Mouse (Mus musculus): ENCODE data around the gene Ttll4. TPM values are rescaled to one million over a fixed set of nuclear protein-coding genes. Genes with fewer than 3 reads are reported as not detected.
A peak's percentile ranks its signal among the peaks of the same experiment; 100 is the strongest.

Gene Ttll4
- polyA plus RNA-seq, 1 experiment from 2014 or later: 27.1 TPM

DNA sequence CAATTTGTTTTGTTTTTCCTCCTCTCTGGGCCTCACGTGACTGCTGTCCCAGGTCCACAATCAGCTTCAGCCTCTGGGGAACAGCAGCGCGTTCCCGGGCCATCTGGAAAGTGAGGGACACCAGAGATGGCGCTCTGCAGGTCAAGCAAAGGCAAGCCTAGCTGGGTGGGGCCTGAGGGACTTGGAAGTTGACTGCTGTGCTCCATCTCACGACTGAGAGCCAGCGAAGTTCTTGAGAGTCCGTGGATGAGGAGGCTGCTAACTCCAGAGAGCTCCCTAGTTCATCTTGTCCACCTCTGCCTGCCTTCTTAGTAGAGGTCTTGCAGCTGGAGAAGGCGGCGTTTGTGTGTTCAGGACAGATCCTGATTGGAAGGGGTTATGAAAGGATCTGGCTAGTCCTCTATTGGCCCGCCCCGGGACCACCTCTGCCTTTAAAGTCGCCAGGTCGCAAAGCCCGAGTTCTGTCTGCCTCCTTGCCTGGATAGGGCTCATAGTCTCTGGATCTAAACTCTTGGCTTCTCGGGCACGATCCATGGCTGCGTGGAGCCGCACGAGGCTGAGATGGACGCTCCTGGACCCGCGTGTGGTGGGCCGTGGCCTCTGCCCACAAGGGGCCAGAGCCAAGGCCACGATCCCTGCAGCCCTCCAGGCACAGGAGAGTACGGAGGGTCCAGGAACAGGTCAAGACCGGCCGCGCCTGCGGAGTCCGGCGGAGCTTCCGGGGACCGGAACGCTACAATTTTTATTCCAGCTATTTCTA lies 51.7 kb downstream of the Ttll4 start, which contains the start of gene Cyp27a1:
Gene Cyp27a1, plus strand, starts transcription at position 476 of the 760 bp plus-strand sequence.
- ATAC-seq (ENCODE audit: low FRiP score): peak; percentile 56
- H3K9me3 ChIP-seq (replicated peaks): no peaks in the 10 kb centered on the region
- 2% methylated on average over 35 of the region's 35 CpGs for WGBS
- no peaks in the 10 kb centered on the region for H3K36me3 ChIP-seq
- H3K27ac ChIP-seq: no peak within 1 kb of the TSS
- H3K4me3 ChIP-seq: peak within 1 kb of the TSS; percentile 38
- H3K4me1 ChIP-seq: peaks cover 11% of the 10 kb centered on the region; the same call in 1 of the 2 replicates
- H3K9ac ChIP-seq: peak within 1 kb of the TSS; percentile 57
- H3K4me2 ChIP-seq (replicated peaks): peak within 1 kb of the TSS; percentile 73
- peaks cover 10% of the 10 kb centered on the region; the same call in 1 of the 2 replicates for H3K27me3 ChIP-seq

DNA sequence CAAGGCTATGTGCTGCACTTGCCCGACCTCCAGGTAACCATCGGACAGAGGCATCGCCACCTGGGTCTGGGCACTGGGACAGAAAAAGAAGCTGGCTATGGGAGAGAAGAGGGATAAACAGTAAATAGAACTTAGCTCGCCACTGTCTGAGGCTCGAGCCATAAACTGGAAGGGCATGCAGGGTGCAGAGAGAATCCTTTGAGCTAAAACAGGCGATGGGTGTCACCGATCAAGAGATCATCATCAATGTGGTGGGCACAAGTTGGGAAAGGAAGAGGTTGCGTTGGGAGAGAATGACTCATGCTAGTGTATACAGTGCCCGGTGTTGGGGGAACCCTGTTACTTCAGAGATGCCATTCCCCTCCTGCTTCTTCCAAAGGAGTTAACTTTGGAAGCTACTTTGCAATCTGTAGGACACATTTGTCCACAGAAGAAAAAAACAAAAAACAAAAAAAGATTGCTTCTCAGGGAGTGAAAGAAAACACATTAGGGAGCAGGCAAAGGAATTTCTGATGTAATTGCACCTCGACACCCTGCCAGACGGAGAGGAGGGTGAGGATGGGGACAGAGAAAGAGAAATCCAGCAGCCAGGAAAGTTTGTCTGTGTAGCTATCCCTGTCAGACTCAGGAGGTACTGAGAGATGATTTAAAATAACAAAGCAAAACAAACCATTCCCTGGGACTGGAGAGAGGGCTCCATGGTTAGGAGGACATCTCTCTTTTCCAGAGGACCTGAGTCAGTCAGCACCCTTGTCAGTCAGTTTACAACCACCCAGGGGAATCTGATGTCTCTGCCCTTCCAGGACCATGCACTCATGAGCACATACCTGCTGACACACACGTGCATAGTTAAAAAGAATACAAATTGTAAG lies 52.5 kb downstream of the Ttll4 start:
- Histone ChIP-seq H3K4me1 (peaks cover 11% of the 10 kb centered on the region; the same call in 1 of the 2 replicates), H3K27ac (no peak overlapping the region), H3K4me3 (peak overlapping the region; percentile 38), H3K4me2 (replicated peaks) (peak overlapping the region; percentile 73), H3K9me3 (replicated peaks) (no peaks in the 10 kb centered on the region), H3K36me3 (no peaks in the 10 kb centered on the region), H3K9ac (peak overlapping the region; percentile 57), H3K27me3 (peaks cover 10% of the 10 kb centered on the region; the same call in 1 of the 2 replicates)
- 34% methylated on average over 12 of the region's 12 CpGs for WGBS
- no peak for ATAC-seq (ENCODE audit: low FRiP score)

DNA sequence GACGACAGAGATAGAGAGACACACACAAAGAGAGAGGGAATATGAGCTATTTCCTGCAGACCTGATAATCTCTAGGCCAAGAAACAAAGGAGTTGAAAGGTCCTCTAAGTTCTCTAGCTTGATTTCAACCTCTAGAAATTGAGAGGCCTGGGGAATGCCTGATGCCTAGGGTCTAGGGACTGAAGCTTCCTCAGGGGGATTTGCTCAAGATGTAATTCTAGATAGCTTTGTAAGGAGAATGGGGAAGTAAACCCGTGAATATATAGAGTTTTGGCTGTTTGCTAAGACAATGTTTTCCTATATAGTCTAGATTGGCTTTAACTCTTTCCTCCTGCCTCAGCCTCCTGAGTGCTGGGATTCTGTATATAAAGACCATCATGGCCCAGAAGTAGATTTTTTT lies 53.4 kb downstream of the Ttll4 start:
- H3K9ac ChIP-seq: no peak overlapping the region
- H3K4me1 ChIP-seq: peaks cover 11% of the 10 kb centered on the region; the same call in 1 of the 2 replicates
- WGBS: 58% methylated on average over 2 of the region's 2 CpGs
- H3K4me3 ChIP-seq: no peak overlapping the region
- no peak for ATAC-seq (ENCODE audit: low FRiP score)
- no peak overlapping the region for H3K4me2 ChIP-seq (replicated peaks)
- no peak overlapping the region for H3K27ac ChIP-seq
- H3K9me3 ChIP-seq (replicated peaks): no peaks in the 10 kb centered on the region
- H3K27me3 ChIP-seq: peaks cover 10% of the 10 kb centered on the region; the same call in 1 of the 2 replicates
- H3K36me3 ChIP-seq: no peaks in the 10 kb centered on the region

- ATAC-seq (ENCODE audit: low FRiP score): no peak
- H3K9ac ChIP-seq: no peak overlapping the region
- H3K27ac ChIP-seq: no peak overlapping the region
- H3K4me2 ChIP-seq (replicated peaks): no peak overlapping the region
- H3K4me1 ChIP-seq: peaks cover 11% of the 10 kb centered on the region; the same call in 1 of the 2 replicates
- H3K4me3 ChIP-seq: no peak overlapping the region
- no peaks in the 10 kb centered on the region for H3K9me3 ChIP-seq (replicated peaks)
- peaks cover 10% of the 10 kb centered on the region; the same call in 1 of the 2 replicates for H3K27me3 ChIP-seq
- no peaks in the 10 kb centered on the region for H3K36me3 ChIP-seq
- 65% methylated on average over 5 of the region's 5 CpGs for WGBS
These were observed 53.9 kb downstream of the Ttll4 start for GRCm38 (mm10) chr1:74715468-74715867.

- no peak overlapping the region for H3K9ac ChIP-seq
- H3K4me2 ChIP-seq (replicated peaks): no peak overlapping the region
- no peak for ATAC-seq (ENCODE audit: low FRiP score)
- WGBS: 89% methylated on average over 6 of the region's 6 CpGs
- no peak overlapping the region for H3K4me3 ChIP-seq
- no peaks in the 10 kb centered on the region for H3K9me3 ChIP-seq (replicated peaks)
- peaks cover 11% of the 10 kb centered on the region; the same call in 1 of the 2 replicates for H3K4me1 ChIP-seq
- H3K27me3 ChIP-seq: peaks cover 10% of the 10 kb centered on the region; the same call in 1 of the 2 replicates
- no peaks in the 10 kb centered on the region for H3K36me3 ChIP-seq
- no peak overlapping the region for H3K27ac ChIP-seq
These were observed 54.3 kb downstream of the Ttll4 start for GRCm38 (mm10) chr1:74715886-74716285.

GRCm38 (mm10) chr1:74718113-74718512 lies 56.6 kb downstream of the Ttll4 start:
- H3K27ac ChIP-seq: no peak overlapping the region
- H3K4me2 ChIP-seq (replicated peaks): no peak overlapping the region
- WGBS: 82% methylated on average over 8 of the region's 8 CpGs
- peaks cover 10% of the 10 kb centered on the region; the same call in 1 of the 2 replicates for H3K27me3 ChIP-seq
- no peaks in the 10 kb centered on the region for H3K9me3 ChIP-seq (replicated peaks)
- no peak overlapping the region for H3K9ac ChIP-seq
- ATAC-seq (ENCODE audit: low FRiP score): no peak
- no peak overlapping the region for H3K4me3 ChIP-seq
- H3K36me3 ChIP-seq: no peaks in the 10 kb centered on the region
- peaks cover 8% of the 10 kb centered on the region; the same call in 1 of the 2 replicates for H3K4me1 ChIP-seq

GRCm38 (mm10) chr1:74719281-74719680 lies 57.7 kb downstream of the Ttll4 start:
- Histone ChIP-seq H3K4me3 (no peak overlapping the region), H3K9ac (no peak overlapping the region), H3K27me3 (peaks cover 4% of the 10 kb centered on the region; the same call in 1 of the 2 replicates), H3K9me3 (replicated peaks) (no peaks in the 10 kb centered on the region), H3K4me1 (0 out of 2 replicates have a peak, but pooled peaks cover 3% of the 10 kb centered on the region), H3K4me2 (replicated peaks) (no peak overlapping the region), H3K27ac (no peak overlapping the region), H3K36me3 (no peaks in the 10 kb centered on the region)
- 77% methylated on average over 3 of the region's 3 CpGs for WGBS
- no peak for ATAC-seq (ENCODE audit: low FRiP score)

- ATAC-seq (ENCODE audit: low FRiP score): no peak
- no peak overlapping the region for H3K27ac ChIP-seq
- H3K9ac ChIP-seq: no peak overlapping the region
- H3K4me2 ChIP-seq (replicated peaks): no peak overlapping the region
- H3K36me3 ChIP-seq: no peaks in the 10 kb centered on the region
- H3K9me3 ChIP-seq (replicated peaks): no peaks in the 10 kb centered on the region
- no peaks in the 10 kb centered on the region for H3K4me1 ChIP-seq
- no peaks in the 10 kb centered on the region for H3K27me3 ChIP-seq
- 68% methylated on average over 6 of the region's 6 CpGs for WGBS
- H3K4me3 ChIP-seq: no peak overlapping the region
These were observed 60.1 kb downstream of the Ttll4 start for GRCm38 (mm10) chr1:74721657-74722056.

DNA sequence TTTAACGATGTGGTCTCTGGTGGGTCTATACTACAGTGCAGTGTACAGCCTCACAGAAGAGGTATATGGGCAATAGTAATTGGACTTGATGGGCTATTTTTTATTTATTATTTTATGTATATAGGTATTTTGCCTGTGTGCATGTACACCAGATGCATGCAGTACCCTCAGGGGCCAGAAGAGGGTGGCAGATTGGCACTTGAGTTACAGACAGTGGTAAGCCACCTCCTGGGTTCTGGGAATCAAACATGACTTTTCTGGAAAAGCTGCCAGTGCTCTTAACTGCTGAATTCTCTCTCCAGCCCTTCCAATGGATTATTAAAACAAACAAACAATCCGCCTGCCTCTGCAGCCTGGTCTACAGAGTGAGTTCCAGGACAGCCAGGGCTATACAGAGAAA lies 62.2 kb downstream of the Ttll4 start:
- no peak overlapping the region for H3K4me3 ChIP-seq
- no peak for ATAC-seq (ENCODE audit: low FRiP score)
- WGBS: 78% methylated on average over 2 of the region's 2 CpGs

GRCm38 (mm10) chr1:74726114-74726513 lies 64.6 kb downstream of the Ttll4 start:
- no peaks in the 10 kb centered on the region for H3K27me3 ChIP-seq
- no peaks in the 10 kb centered on the region for H3K36me3 ChIP-seq
- no peak overlapping the region for H3K27ac ChIP-seq
- ATAC-seq (ENCODE audit: low FRiP score): no peak
- WGBS: 85% methylated on average over 5 of the region's 5 CpGs
- H3K4me2 ChIP-seq (replicated peaks): no peak overlapping the region
- H3K9me3 ChIP-seq (replicated peaks): no peaks in the 10 kb centered on the region
- H3K9ac ChIP-seq: no peak overlapping the region
- no peak overlapping the region for H3K4me3 ChIP-seq
- H3K4me1 ChIP-seq: no peaks in the 10 kb centered on the region

More for the DNA sequence above, 62.2 kb downstream of the Ttll4 start:
- Histone ChIP-seq H3K27ac (no peak overlapping the region), H3K4me1 (no peaks in the 10 kb centered on the region), H3K9me3 (replicated peaks) (no peaks in the 10 kb centered on the region), H3K27me3 (no peaks in the 10 kb centered on the region), H3K4me2 (replicated peaks) (no peak overlapping the region), H3K36me3 (no peaks in the 10 kb centered on the region), H3K9ac (no peak overlapping the region)

- WGBS: 80% methylated on average over 5 of the region's 5 CpGs
- no peak overlapping the region for H3K4me3 ChIP-seq
- no peak overlapping the region for H3K9ac ChIP-seq
- H3K9me3 ChIP-seq (replicated peaks): no peaks in the 10 kb centered on the region
- no peaks in the 10 kb centered on the region for H3K36me3 ChIP-seq
- H3K27me3 ChIP-seq: no peaks in the 10 kb centered on the region
- no peak overlapping the region for H3K4me2 ChIP-seq (replicated peaks)
- H3K27ac ChIP-seq: no peak overlapping the region
- ATAC-seq (ENCODE audit: low FRiP score): no peak
- no peaks in the 10 kb centered on the region for H3K4me1 ChIP-seq
These were observed 65.1 kb downstream of the Ttll4 start for GRCm38 (mm10) chr1:74726674-74727073.

DNA sequence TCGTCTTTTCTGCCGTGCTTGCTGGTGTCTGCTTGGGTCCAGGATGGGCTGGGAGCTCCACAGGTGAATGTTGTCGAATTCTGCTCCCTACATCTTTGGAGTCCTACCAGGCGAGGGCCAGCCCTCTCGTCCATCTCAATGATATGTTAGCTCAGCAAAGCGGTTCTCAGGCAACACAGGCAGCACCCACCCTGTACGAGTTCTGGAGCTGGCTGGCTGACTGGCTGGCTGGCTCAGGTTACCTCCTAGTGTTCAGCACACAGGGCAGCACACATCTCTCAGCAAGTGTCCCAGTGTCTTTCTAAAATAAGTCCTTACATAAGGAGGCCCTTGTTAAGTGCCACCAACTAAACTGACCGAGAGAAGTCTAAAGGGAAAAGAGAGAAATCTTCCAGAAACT lies 66.9 kb downstream of the Ttll4 start:
- no peak for ATAC-seq (ENCODE audit: low FRiP score)

More for the DNA sequence above, 66.9 kb downstream of the Ttll4 start:
- no peak overlapping the region for H3K9ac ChIP-seq
- H3K27ac ChIP-seq: no peak overlapping the region
- WGBS: 75% methylated on average over 8 of the region's 8 CpGs
- no peaks in the 10 kb centered on the region for H3K9me3 ChIP-seq (replicated peaks)
- no peak overlapping the region for H3K4me2 ChIP-seq (replicated peaks)
- H3K4me1 ChIP-seq: no peaks in the 10 kb centered on the region
- no peaks in the 10 kb centered on the region for H3K36me3 ChIP-seq
- H3K4me3 ChIP-seq: no peak overlapping the region
- H3K27me3 ChIP-seq: no peaks in the 10 kb centered on the region

Data from hindbrain, embryonic 12.5 days (tissue).